In the genomic region with DNA sequence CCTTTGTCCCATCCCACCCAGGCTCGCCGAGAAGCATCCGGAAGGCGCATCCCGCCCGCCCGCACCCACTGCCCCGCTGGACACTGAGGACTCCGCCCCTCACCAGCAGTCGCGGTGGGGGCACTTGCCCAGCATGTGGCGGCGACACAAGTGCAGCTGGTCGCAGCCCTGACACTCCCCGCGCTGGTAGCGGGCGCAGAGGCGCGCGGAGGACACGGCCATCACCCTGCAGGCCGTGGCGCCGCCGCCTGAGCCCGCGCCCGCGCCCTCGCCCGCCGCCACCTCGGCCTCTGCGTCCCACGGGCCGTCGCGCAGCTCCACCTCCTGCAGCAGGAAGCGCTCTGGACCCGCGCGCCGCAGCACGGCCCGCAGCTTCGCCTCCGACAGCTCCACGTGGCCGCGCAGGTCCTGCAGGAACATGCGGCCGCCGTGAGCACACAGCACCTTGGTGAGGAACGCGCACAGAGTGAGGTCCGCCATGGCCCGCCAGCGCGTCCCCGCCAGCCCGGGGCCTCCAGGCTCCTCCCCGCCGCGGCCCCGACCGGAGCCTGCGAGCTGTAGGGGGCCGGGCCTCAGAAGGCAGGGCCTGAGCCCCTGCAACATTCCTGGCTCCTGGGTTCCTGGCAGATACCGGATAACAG, we compare ENCODE assay signal across 8 mouse cellular contexts. TPM values are rescaled to one million over a fixed set of nuclear protein-coding genes. Genes with fewer than 3 reads are reported as not detected.
DNase-seq lines count a peak whose midpoint lies in the region; ATAC-seq and TF ChIP-seq lines count a peak whose summit lies in the region.

A gene (minus strand): TSS at position 499 of the 641 bp plus-strand sequence.

- H3K4me2 ChIP-seq in heart, embryonic 14.5 days (ENCODE audit: low read length) = peak within 1 kb of the TSS; percentile 85
- peak within 1 kb of the TSS; percentile 79 for H3K4me2 ChIP-seq in liver, embryonic 14.5 days (ENCODE audit: low read depth)
- peak within 1 kb of the TSS; percentile 68 for H3K4me2 ChIP-seq in neural tube, embryonic 12.5 days (replicated peaks)

- WGBS in heart, embryonic 14.5 days = 1% methylated on average over 60 of the region's 70 CpGs
- under 1% methylated on average over 57 of the region's 70 CpGs for WGBS in liver, embryonic 14.5 days (ENCODE audit: insufficient replicate concordance)
- WGBS in neural tube, embryonic 12.5 days = under 1% methylated on average over 70 of the region's 70 CpGs

- peak within 1 kb of the TSS; percentile 92 for H3K9ac ChIP-seq in heart, embryonic 14.5 days (ENCODE audit: low read length)
- H3K9ac ChIP-seq in liver, embryonic 14.5 days (replicated peaks) = peak within 1 kb of the TSS; percentile 82
- peak within 1 kb of the TSS; percentile 94 for H3K9ac ChIP-seq in neural tube, embryonic 12.5 days

- H3K27ac ChIP-seq in bone marrow macrophage, adult 2 months (ENCODE audit: insufficient read depth, low read depth, low read length) = no peak within 1 kb of the TSS
- peak within 1 kb of the TSS; percentile 88 to 94 for H3K27ac ChIP-seq in heart, embryonic 14.5 days (replicated peaks in 1 of 2; ENCODE audit: control insufficient read depth in 1 of 2, insufficient read depth in 1 of 2, low read depth in 2 of 2, low read length in 2 of 2)
- H3K27ac ChIP-seq in liver, embryonic 14.5 days = peak within 1 kb of the TSS; percentile 19; the same call in 1 of the 2 replicates
- H3K27ac ChIP-seq in neural tube, embryonic 12.5 days = peak within 1 kb of the TSS; percentile 90
- H3K27ac ChIP-seq in testis, adult 2 months (ENCODE audit: control insufficient read depth, insufficient read depth, low read depth, low read length) = peak within 1 kb of the TSS; percentile 24; the same call in 1 of the 2 replicates

- TF ChIP-seq POLR2A in bone marrow macrophage, adult 2 months (IDR thresholded peaks at IDR 0.05; ENCODE audit: borderline replicate concordance, low read depth, low read length) = no peak; the same call in 1 of the 2 replicates
- peak; percentile 51; the same call in 1 of the 2 replicates for TF ChIP-seq POLR2A in testis, adult 2 months (IDR thresholded peaks at IDR 0.05; ENCODE audit: control insufficient read depth, low read depth, low read length)

- H3K9me3 ChIP-seq in heart, embryonic 14.5 days (ENCODE audit: control insufficient read depth, low read length) = peaks cover 5% of the 10 kb centered on the region; the same call in 1 of the 2 replicates
- H3K9me3 ChIP-seq in liver, embryonic 14.5 days (ENCODE audit: control insufficient read depth, low read length) = no peaks in the 10 kb centered on the region
- peaks cover 6% of the 10 kb centered on the region; the same call in 1 of the 2 replicates for H3K9me3 ChIP-seq in neural tube, embryonic 12.5 days

- TF ChIP-seq EP300 in liver, embryonic 14.5 days (IDR thresholded peaks at IDR 0.05; ENCODE audit: low read depth) = no peak

- H3K4me3 ChIP-seq in bone marrow macrophage, adult 2 months (ENCODE audit: insufficient read depth, low read length) = peak within 1 kb of the TSS; percentile 66
- H3K4me3 ChIP-seq in heart, embryonic 14.5 days (ENCODE audit: control insufficient read depth in 1 of 2, insufficient read depth in 1 of 2, low read depth in 1 of 2, low read length in 2 of 2) = peak within 1 kb of the TSS; percentile 74 to 84
- H3K4me3 ChIP-seq in liver, embryonic 14.5 days (ENCODE audit: insufficient read depth in 1 of 2, low read depth in 2 of 2, low read length in 2 of 2) = peak within 1 kb of the TSS; percentile 81 to 87
- H3K4me3 ChIP-seq in neural tube, embryonic 12.5 days = peak within 1 kb of the TSS; percentile 77
- peak within 1 kb of the TSS; percentile 96 for H3K4me3 ChIP-seq in testis, adult 2 months (ENCODE audit: control insufficient read depth, low read depth, low read length)

- DNase-seq in CD4-positive helper T cell, adult 2 months (ENCODE audit: low read depth, low spot score) = peak; percentile 59
- DNase-seq in fibroblast of lung, adult 2 months (ENCODE audit: low read depth) = peak; percentile 25
- peak; percentile 86 for DNase-seq in kidney, postnatal 10 days
- DNase-seq in liver, embryonic 14.5 days (ENCODE audit: low read depth in 3 of 3, low spot score in 3 of 3) = peak in 2 of 3 experiments; percentile 35 to 38

- no peak for TF ChIP-seq CTCF in bone marrow macrophage, adult 2 months (IDR thresholded peaks at IDR 0.05; ENCODE audit: low read depth, low read length)
- no peak for TF ChIP-seq CTCF in liver, embryonic 14.5 days (IDR thresholded peaks at IDR 0.05; ENCODE audit: low read depth)
- TF ChIP-seq CTCF in testis, adult 2 months (IDR thresholded peaks at IDR 0.05; ENCODE audit: control insufficient read depth, insufficient read depth, insufficient replicate concordance, low read depth, low read length) = no peak

- H3K4me1 ChIP-seq in bone marrow macrophage, adult 2 months (ENCODE audit: control insufficient read depth, insufficient read depth, low read length) = no peaks in the 10 kb centered on the region
- peaks cover 3 to 10% of the 10 kb centered on the region in 2 experiments for H3K4me1 ChIP-seq in heart, embryonic 14.5 days (ENCODE audit: control insufficient read depth in 2 of 2, insufficient read depth in 2 of 2, low read length in 2 of 2)
- H3K4me1 ChIP-seq in liver, embryonic 14.5 days (replicated peaks; ENCODE audit: control insufficient read depth in 2 of 2, insufficient read depth in 2 of 2, low read length in 1 of 2) = peaks cover 0 to 14% of the 10 kb centered on the region in 2 experiments; a peak in 3 of 4 replicates
- H3K4me1 ChIP-seq in neural tube, embryonic 12.5 days = peaks cover 9% of the 10 kb centered on the region
- H3K4me1 ChIP-seq in testis, adult 2 months (ENCODE audit: control insufficient read depth, insufficient read depth, low read length) = peaks cover 5% of the 10 kb centered on the region

- H3K27me3 ChIP-seq in heart, embryonic 14.5 days (ENCODE audit: control insufficient read depth, insufficient read depth, low read length) = no peaks in the 10 kb centered on the region
- H3K27me3 ChIP-seq in liver, embryonic 14.5 days (ENCODE audit: control insufficient read depth, insufficient read depth, low read length) = no peaks in the 10 kb centered on the region
- no peaks in the 10 kb centered on the region for H3K27me3 ChIP-seq in neural tube, embryonic 12.5 days (replicated peaks)
- H3K27me3 ChIP-seq in testis, adult 2 months (ENCODE audit: control insufficient read depth, insufficient read depth, low read length) = no peaks in the 10 kb centered on the region

- peaks cover 32% of the 10 kb centered on the region for H3K36me3 ChIP-seq in heart, embryonic 14.5 days (ENCODE audit: control insufficient read depth, insufficient read depth, low read length)
- H3K36me3 ChIP-seq in liver, embryonic 14.5 days (replicated peaks; ENCODE audit: control insufficient read depth, insufficient read depth, low read depth) = peaks cover 7% of the 10 kb centered on the region
- peaks cover 28% of the 10 kb centered on the region for H3K36me3 ChIP-seq in neural tube, embryonic 12.5 days
- H3K36me3 ChIP-seq in testis, adult 2 months (ENCODE audit: control insufficient read depth, insufficient read depth, low read length) = no peaks in the 10 kb centered on the region

- ATAC-seq in heart, embryonic 14.5 days (ENCODE audit: insufficient number of reproducible peaks, insufficient read depth, low FRiP score, low read depth) = peak; percentile 98
- ATAC-seq in liver, embryonic 14.5 days (ENCODE audit: insufficient read depth) = peak; percentile 92
- ATAC-seq in neural tube, embryonic 12.5 days (ENCODE audit: low FRiP score, low read depth) = peak; percentile 95

RNA-seq across cellular contexts. Expression of the gene that starts here (rescaled TPM):
- polyA plus RNA-seq in bone marrow macrophage, adult 2 months (2012; ENCODE audit: insufficient read depth, insufficient read length, missing spikeins) = 0.32 and 0.39 TPM in 2 replicates
- polyA plus RNA-seq in heart, embryonic 14.5 days (2014; fragmentation: Nextera tagmentation; extraction: Ambion mirVana) = 8.7 and 9.3 TPM in 2 replicates
- polyA plus RNA-seq in liver, embryonic 14.5 days (2012; rRNA removed) = 3.9 and 4.7 TPM in 2 replicates
- 1.4 and 1.8 TPM in 2 replicates for polyA plus RNA-seq in liver, embryonic 14.5 days (2014; fragmentation: Nextera tagmentation; extraction: Ambion mirVana)
- polyA plus RNA-seq in neural tube, embryonic 12.5 days (2016; fragmentation: Nextera tagmentation; extraction: Ambion mirVana) = 12.9 and 14.9 TPM in 2 replicates
- 1.2 and 1.3 TPM in 2 replicates for polyA plus RNA-seq in testis, adult 2 months (2012; rRNA removed)

Comparison
In these comparisons a context has a peak if more than half of its experiments do, and no peak if none do; other contexts are left out.
1. DNase-seq: peak in every context shown above with its lines; median percentile 86 in kidney, postnatal 10 days; 59 in CD4-positive helper T cell, adult 2 months; 36 in liver, embryonic 14.5 days; 25 in fibroblast of lung, adult 2 months.